Mouse (Mus musculus): ENCODE results near the gene Ifrd2.

The Ifrd2 gene

DNA sequence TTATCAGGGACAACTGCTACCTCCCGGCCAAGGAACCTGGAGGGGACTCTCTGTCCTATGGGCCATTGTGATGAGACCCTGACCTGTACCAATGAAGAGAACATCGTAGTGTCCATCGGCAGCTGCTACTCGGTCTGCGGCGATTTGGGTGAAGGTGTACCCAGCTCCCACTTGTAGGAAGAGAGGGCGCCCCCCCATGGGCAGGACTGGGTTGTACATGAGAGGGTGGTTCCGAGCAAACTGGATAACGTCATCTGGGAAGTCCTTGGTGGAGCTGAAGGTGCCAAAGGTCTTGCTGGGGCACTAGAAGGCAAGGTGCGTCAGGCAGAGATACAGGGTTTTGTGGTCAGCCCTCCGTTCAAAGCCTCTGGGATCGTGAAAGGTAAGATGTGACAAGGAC lies 13.3 kb downstream of the Ifrd2 start:
- peak; percentile 66 for DNase-seq

DNA sequence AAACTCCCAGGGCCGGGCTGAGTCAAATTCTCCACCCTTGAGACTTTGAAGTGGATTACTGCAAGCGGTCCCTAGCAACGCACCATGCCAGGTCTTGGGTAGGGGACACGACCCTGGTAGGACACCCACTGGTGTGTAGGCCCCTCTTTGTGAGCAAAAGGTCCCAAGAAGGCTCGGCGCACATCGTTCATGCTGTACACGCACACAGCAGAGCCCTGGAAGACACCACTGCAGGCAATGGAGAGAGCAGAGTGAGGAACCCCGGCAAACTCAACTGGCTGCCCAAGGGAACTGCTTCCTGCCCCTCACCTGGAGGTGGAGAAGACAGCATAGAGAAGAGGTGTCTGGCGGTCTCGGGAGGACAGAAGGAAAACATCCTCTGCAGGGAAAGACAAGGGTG lies 13.8 kb downstream of the Ifrd2 start:
- peak; percentile 29 for DNase-seq

DNA sequence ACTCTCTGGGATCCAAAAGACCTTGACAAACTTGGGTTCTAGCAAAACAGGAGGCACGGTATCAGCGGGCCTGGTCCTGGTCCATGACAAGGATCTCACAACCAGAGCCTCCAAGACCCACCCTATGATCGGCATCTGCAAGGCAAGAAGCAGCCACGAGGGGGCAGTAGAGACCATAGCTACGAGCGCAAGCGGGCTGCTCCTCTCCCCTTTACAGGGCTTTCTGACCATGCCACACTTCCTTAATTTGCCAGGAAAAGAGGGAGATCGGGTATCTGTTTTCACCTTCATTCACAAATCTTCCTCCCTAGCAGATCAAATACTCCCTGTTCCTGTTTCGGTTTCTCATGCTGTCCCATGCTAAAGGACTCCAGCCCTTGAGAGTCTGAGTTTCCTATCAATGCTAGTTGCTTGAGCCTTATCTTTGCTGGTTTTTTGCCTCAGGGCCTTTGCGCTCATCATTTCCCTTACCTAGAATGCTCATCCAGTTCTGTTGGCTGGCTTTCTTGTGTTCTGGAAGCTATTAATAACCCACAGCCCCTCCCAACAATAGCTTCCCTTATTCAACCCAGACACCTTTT lies 14.7 kb downstream of the Ifrd2 start:
- DNase-seq = peak; percentile 97

DNA sequence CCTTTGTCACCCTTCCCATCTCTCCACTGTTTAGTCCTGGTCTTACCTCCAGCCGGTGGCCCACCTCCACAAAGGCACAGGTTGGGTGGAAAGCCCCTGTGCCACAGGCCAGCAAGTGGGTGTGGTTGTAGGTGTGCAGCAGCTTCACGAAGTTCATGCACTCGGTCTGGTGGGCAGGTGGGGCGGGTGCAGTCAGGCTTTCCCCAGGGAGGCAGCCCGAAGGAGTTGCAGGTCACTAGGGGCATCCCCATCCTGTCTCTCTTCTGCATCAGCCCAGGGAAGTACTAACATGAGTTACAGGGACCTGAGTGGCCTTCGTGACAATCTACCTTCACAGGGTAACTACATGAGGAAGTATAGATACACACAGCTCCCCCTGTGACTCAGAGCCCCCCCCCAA lies 15.8 kb downstream of the Ifrd2 start:
- no peak for DNase-seq

DNA sequence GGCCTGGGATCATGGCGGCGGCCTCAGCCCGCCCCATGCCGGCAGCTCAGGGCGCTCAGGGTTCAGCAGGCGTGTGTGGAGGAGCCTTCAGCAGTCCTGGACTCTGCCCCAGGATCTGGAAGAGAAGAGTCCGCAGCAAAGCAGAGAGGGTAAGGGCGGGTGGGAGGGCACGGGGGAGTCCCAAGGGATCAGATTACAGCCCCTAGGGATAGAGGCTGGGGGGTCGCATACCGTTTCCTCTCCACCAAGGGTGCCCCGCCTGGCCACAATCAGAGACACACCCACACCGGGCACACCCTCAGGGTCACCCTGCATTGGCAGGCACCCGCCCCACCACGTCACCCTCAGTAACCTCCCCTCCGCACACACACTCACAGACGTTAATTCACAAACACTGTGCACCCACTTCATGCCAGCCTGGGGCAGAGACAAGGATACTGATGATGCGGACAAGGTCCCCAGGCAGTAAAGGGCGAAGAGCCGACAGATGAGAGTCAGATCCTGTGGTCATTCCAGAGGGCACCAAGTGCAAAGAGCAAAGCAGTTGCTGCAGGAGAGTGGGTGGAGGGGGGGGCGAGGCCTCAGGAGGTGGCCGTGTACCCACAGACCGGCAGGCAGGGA lies 17.7 kb downstream of the Ifrd2 start:
- no peak for DNase-seq

GRCm38 (mm10) chr9:107606591-107606990 lies 19.1 kb downstream of the Ifrd2 start:
- DNase-seq = no peak

GRCm38 (mm10) chr9:107607036-107607435 lies 19.6 kb downstream of the Ifrd2 start:
- DNase-seq = no peak

- no peak for DNase-seq
These were observed 20.3 kb downstream of the Ifrd2 start for GRCm38 (mm10) chr9:107607653-107608245.

- no peak for DNase-seq
These were observed 21.4 kb downstream of the Ifrd2 start, which contains the start of gene Sema3b for GRCm38 (mm10) chr9:107608741-107609432. TSS of gene Sema3b (minus strand) at chr9:107609229.

DNA sequence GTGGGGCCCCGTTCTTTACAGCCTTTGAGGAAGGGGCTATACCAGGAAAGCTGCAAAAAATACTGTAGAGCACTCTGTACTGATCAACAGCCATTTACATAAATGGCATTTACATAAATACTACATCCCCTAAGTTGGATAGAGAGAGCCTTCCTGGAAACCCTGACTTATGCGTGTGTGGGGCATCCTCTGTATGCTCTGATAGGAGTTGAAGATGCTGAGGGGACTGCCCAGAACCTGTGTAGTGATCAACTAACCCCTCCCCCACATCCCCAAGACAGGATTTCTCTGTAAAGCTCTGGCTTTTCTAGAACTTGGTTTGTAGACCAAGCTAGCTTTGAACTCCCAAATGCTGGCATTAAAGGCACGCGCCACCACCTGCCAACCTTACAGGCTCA lies 22.0 kb downstream of the Ifrd2 start:
- no peak for DNase-seq

GRCm38 (mm10) chr9:107611456-107612190 lies 24.2 kb downstream of the Ifrd2 start:
- no peak for DNase-seq

DNA sequence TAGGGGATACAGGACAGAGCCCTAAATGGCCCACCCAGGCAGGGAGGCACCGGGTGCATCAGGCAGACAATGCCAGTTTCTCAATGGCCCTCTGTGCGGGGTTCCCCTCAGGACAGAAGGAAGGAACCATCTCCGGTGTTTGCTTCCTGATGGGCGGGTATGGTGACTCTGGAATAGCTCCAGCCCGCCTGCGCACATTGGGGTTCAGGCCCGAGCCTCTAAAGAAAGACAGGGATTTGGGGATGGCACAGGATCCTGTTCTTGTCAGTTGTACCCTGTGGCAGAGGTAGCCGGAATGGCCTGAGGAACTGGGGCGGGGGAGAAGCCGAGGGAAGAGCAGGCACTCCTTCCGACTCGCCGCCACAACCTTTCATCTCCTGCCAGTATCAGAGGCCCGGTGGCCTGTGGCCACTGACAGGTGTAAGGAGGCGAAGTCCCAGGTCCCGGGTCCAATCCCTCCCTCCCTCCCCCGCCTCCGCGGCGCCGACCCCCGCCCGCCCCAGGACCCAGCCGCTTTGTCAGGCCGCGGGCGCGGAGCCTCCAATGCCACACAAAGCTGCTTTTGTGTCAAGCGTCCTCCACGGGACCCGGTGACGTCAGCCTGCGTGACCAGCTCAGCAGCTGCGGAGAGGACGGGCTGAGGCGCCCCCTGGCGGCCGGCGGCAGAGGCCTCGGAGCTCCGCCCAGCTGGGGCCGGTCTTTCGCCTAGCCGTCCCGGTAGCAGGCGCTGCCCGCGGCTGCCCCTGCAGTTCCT lies 24.9 kb downstream of the Ifrd2 start:
- peak; percentile 99 for DNase-seq

- DNase-seq = no peak
These were observed 25.6 kb downstream of the Ifrd2 start for GRCm38 (mm10) chr9:107612945-107613569.

DNA sequence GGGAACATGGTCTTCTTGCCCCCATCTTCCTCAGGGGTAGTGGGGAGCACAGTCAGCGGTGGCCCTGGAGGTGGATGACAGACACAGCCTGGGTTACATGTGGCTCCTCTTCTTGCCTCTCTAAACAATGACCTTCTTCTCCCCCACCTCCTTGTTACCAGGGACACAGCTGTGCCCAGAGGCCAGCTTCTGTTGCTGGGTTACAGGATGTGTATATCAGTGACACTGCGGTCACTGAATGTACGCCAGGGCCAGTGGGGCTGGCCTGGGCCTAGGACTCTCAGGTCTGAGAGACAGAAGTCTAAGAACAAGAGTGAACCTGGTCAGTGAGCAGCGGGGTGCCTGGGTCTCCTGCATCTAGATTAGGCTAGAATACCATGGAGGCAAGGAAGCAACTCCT lies 27.6 kb downstream of the Ifrd2 start:
- no peak for DNase-seq

DNA sequence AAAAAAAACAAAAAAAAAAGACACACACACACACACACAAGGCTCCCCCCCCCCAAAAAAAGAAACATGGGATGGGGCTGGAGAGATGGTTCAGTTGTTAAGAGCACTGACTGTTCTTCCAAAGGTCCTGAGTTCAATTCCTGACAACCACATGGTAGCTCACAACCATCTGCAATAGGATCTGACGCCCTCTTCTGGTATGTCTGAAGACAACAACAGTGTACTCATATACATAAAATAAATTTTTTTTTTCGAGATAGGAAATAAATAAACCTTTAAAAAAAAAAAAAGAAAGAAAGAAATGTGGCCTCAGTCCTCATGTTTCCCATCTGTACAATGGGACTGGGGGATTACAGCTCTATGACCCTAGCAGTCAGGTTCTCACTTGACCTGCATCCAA lies 30.0 kb downstream of the Ifrd2 start:
- DNase-seq = no peak

DNA sequence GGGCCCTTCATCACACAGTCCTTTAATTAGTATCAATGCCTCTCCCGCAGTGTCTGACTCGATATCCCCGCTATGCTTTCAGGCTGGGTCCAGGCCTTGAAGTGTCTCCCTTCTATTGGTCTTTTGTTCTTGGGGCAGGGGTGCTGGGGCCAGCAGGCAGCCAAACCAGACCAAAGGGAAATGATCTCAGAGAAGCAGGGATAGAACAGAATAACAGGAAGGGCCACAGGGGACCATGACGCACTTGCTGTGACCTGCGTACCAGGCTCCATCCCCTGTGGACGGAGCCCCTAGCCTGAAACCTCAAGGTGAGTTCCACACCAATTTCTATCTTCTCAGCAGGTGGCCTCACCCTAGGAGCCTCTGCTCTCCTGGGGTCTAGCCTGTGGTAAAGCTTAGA lies 30.7 kb downstream of the Ifrd2 start:
- DNase-seq = no peak

GRCm38 (mm10) chr9:107618778-107619545 lies 31.5 kb downstream of the Ifrd2 start:
- DNase-seq = no peak

DNA sequence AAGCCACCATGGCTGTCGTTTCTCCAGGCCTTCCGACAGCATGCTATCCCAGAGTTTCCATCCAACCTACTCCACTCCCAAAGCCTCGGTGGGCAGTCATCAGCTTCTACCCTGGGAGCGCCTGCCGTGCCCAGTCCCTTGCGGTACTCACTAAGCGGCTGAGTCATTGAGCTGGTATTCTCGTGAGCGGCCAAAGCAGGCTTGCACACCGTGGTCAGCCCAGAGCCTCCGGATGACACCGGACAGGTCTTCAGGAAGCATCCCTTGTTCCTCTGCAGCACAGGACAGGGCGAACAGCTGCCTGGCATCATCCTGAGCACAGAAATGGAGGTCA lies 32.1 kb downstream of the Ifrd2 start:
- no peak for DNase-seq

GRCm38 (mm10) chr9:107620954-107621353 lies 33.5 kb downstream of the Ifrd2 start:
- DNase-seq = no peak

GRCm38 (mm10) chr9:107624539-107624938 lies 37.1 kb downstream of the Ifrd2 start:
- peak; percentile 65 for DNase-seq

- DNase-seq = no peak
These were observed 37.5 kb downstream of the Ifrd2 start for GRCm38 (mm10) chr9:107624951-107625350.
